Mouse (Mus musculus) lung, postnatal 0 days (tissue): ENCODE results near the gene Cby1. TPM values are rescaled to one million over a fixed set of nuclear protein-coding genes. Genes with fewer than 3 reads are reported as not detected.

Experiments used
- ATAC-seq: fragments of 200-750 bp; cut with Nextera tagmentation; 2 replicates; pipeline ENCODE4 v1.8.0; 2017; ENCODE audit warnings: moderate library complexity
- DNase-seq: peaks from one replicate; pipeline ENCODE4 v3.0.0-alpha.2; 2016; ENCODE audit warnings: low spot score
- H3K27ac ChIP-seq: fragments of 300-500 bp; sonication (generic); 2 replicates; pipeline ENCODE4 v1.5.1; 2014; ENCODE audit warnings: antibody characterized with exemption, mild to moderate bottlenecking, low read length, mixed read lengths
- H3K27me3 ChIP-seq: fragments of 300-500 bp; sonication (generic); replicated peaks from 2 replicates; pipeline ENCODE4 v1.6.1; 2014; ENCODE audit warnings: low read length, mixed read lengths; ENCODE audit not compliant: insufficient read depth
- H3K36me3 ChIP-seq: fragments of 300-500 bp; sonication (generic); 2 replicates; pipeline ENCODE4 v1.6.1; 2014; ENCODE audit warnings: low read length, mixed read lengths; ENCODE audit not compliant: insufficient read depth
- H3K4me1 ChIP-seq: fragments of 300-500 bp; sonication (generic); 2 replicates; pipeline ENCODE4 v1.6.1; 2014; ENCODE audit warnings: antibody characterized with exemption, low read depth, low read length, mixed read lengths; ENCODE audit not compliant: insufficient read depth
- H3K4me2 ChIP-seq: fragments of 300-500 bp; sonication (generic); replicated peaks from 2 replicates; pipeline ENCODE4 v1.6.1; 2014; ENCODE audit warnings: low read depth, mild to moderate bottlenecking, low read length, moderate library complexity, mixed read lengths
- H3K4me3 ChIP-seq: fragments of 300-500 bp; sonication (generic); 2 replicates; pipeline ENCODE4 v1.5.1; 2014; ENCODE audit warnings: low read depth, low read length
- H3K9ac ChIP-seq: fragments of 300-500 bp; sonication (generic); replicated peaks from 2 replicates; pipeline ENCODE4 v1.6.1; 2014; ENCODE audit warnings: low read depth, mild to moderate bottlenecking
- H3K9me3 ChIP-seq: fragments of 300-500 bp; sonication (generic); 2 replicates; pipeline ENCODE4 v1.6.1; 2016; ENCODE audit warnings: low read length, mixed read lengths
- CTCF ChIP-seq: IDR thresholded peaks from 2 replicates; pipeline ENCODE4 v1.5.1; 2016; ENCODE audit warnings: antibody characterized with exemption, mild to moderate bottlenecking
- EP300 ChIP-seq: IDR thresholded peaks from 2 replicates; pipeline ENCODE4 v1.6.1; 2016; ENCODE audit warnings: antibody characterized with exemption, mild to moderate bottlenecking, control low read depth
- WGBS: fragments of 180-500 bp; shearing (Covaris S2); extraction: QIAGEN DNeasy Blood & Tissue Kit; methylation state at CpG from one replicate; pipeline ENCODE4 v1.1.7; 2014; 5-methylcytosine and 5-hydroxymethylcytosine counted together
- polyA plus RNA-seq: library from polyadenylated mRNA; unstranded; fragments of >200 nt; fragmentation: Nextera tagmentation; extraction: Ambion mirVana; gene quantifications from 2 replicates; pipeline ENCODE4 v1.2.1, GENCODE M21; 2015

Gene Cby1
- polyA plus RNA-seq, 1 experiment from 2014 or later: 45.3 TPM

- TF ChIP-seq CTCF (peak; percentile 57), EP300 (no peak)
- Histone ChIP-seq H3K27ac (no peak overlapping the region), H3K4me2 (no peak overlapping the region), H3K9me3 (no peaks in the 10 kb centered on the region), H3K4me1 (no peaks in the 10 kb centered on the region), H3K9ac (no peak overlapping the region), H3K4me3 (no peak overlapping the region), H3K36me3 (0 out of 2 replicates have a peak, but pooled peaks cover 3% of the 10 kb centered on the region), H3K27me3 (no peaks in the 10 kb centered on the region)
- WGBS: 75% methylated on average over 4 of the region's 4 CpGs
- no peak for DNase-seq
- ATAC-seq: no peak
Observed at GRCm38 (mm10) chr15:79651481-79651880, 7.5 kb upstream of the Cby1 start.

DNA sequence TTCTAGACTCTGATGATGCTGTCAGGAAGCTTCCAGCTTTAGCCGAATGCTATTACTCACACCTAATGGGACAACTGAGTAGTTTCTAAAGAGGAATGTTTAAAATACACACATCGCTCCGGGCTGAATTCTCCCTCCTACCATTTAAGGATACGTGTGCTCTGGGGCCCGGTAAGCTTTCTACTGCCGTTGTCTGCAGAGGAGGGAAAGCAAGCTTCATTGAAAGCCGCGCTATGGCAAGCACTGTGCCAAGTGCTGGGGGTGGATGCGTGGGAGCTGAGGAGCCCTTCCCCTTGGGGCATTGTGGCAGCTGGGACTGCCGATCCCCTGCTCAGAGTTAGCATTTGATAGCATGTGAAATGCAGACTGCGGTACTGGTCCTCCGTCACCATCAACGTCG is 2.5 kb upstream of the Cby1 start:
- H3K4me2 ChIP-seq: no peak overlapping the region
- H3K9ac ChIP-seq: no peak overlapping the region
- no peaks in the 10 kb centered on the region for H3K36me3 ChIP-seq
- WGBS: 88% methylated on average over 14 of the region's 14 CpGs
- no peaks in the 10 kb centered on the region for H3K27me3 ChIP-seq
- H3K9me3 ChIP-seq: no peaks in the 10 kb centered on the region
- peaks cover 4% of the 10 kb centered on the region; the same call in 1 of the 2 replicates for H3K4me1 ChIP-seq
- no peak for DNase-seq
- H3K4me3 ChIP-seq: no peak overlapping the region
- TF ChIP-seq CTCF: no peak
- H3K27ac ChIP-seq: no peak overlapping the region
- no peak for ATAC-seq

- peak; percentile 85 for DNase-seq
- no peaks in the 10 kb centered on the region for H3K36me3 ChIP-seq
- TF ChIP-seq CTCF (peak; percentile 69), EP300 (peak; percentile 25; the same call in 1 of the 2 replicates)
- H3K4me1 ChIP-seq: peaks cover 4% of the 10 kb centered on the region; the same call in 1 of the 2 replicates
- H3K4me2 ChIP-seq: peak overlapping the region; percentile 88
- WGBS: 2% methylated on average over 16 of the region's 16 CpGs
- H3K27me3 ChIP-seq: no peaks in the 10 kb centered on the region
- peak overlapping the region; percentile 65 for H3K4me3 ChIP-seq
- ATAC-seq: peak; percentile 38
- peak overlapping the region; percentile 97 for H3K27ac ChIP-seq
- H3K9ac ChIP-seq: peak overlapping the region; percentile 84
- H3K9me3 ChIP-seq: no peaks in the 10 kb centered on the region
Observed at GRCm38 (mm10) chr15:79657837-79658530, 1.0 kb upstream of the Cby1 start.

GRCm38 (mm10) chr15:79661852-79662251 is 2.9 kb downstream of the Cby1 start:
- Histone ChIP-seq H3K27me3 (no peaks in the 10 kb centered on the region), H3K4me1 (peaks cover 4% of the 10 kb centered on the region; the same call in 1 of the 2 replicates), H3K36me3 (no peaks in the 10 kb centered on the region; the same call in 1 of the 2 replicates), H3K9ac (no peak overlapping the region), H3K9me3 (no peaks in the 10 kb centered on the region), H3K4me2 (no peak overlapping the region), H3K27ac (no peak overlapping the region), H3K4me3 (no peak overlapping the region)
- ATAC-seq: no peak
- WGBS: 75% methylated on average over 4 of the region's 4 CpGs
- no peak for DNase-seq
- TF ChIP-seq CTCF (peak; percentile 63), EP300 (no peak)

GRCm38 (mm10) chr15:79664666-79665065 is 5.7 kb downstream of the Cby1 start:
- H3K27ac ChIP-seq: no peak overlapping the region
- DNase-seq (no peak), ATAC-seq (no peak)
- WGBS: 89% methylated on average over 8 of the region's 8 CpGs
- TF ChIP-seq EP300 (no peak), CTCF (no peak)
- no peaks in the 10 kb centered on the region for H3K4me1 ChIP-seq
- no peak overlapping the region for H3K4me3 ChIP-seq
- H3K9ac ChIP-seq: no peak overlapping the region
- no peak overlapping the region for H3K4me2 ChIP-seq
- H3K9me3 ChIP-seq: no peaks in the 10 kb centered on the region
- H3K36me3 ChIP-seq: no peaks in the 10 kb centered on the region; the same call in 1 of the 2 replicates
- H3K27me3 ChIP-seq: no peaks in the 10 kb centered on the region

- no peak overlapping the region for H3K4me2 ChIP-seq
- no peak overlapping the region for H3K9ac ChIP-seq
- H3K27ac ChIP-seq: no peak overlapping the region; the same call in 1 of the 2 replicates
- 46% methylated on average over 10 of the region's 10 CpGs for WGBS
- no peaks in the 10 kb centered on the region for H3K27me3 ChIP-seq
- H3K36me3 ChIP-seq: peaks cover 7% of the 10 kb centered on the region; the same call in 1 of the 2 replicates
- H3K9me3 ChIP-seq: no peaks in the 10 kb centered on the region
- DNase-seq (peak; percentile 86), ATAC-seq (peak; percentile 60)
- no peaks in the 10 kb centered on the region for H3K4me1 ChIP-seq
- H3K4me3 ChIP-seq: no peak overlapping the region
- TF ChIP-seq EP300 (no peak), CTCF (peak; percentile 60)
Observed at GRCm38 (mm10) chr15:79669195-79669594, 10.2 kb downstream of the Cby1 start.
